Mouse (Mus musculus) midbrain, embryonic 15.5 days (tissue): Measurements from ENCODE around the gene Dthd1. TPM values are rescaled to one million over a fixed set of nuclear protein-coding genes. Genes with fewer than 3 reads are reported as not detected.

ENCODE experiments used
- ATAC-seq: fragments of 200-750 bp; cut with Nextera tagmentation; replicated peaks from 2 replicates; pipeline ENCODE4 v1.8.0; 2017; ENCODE audit warnings: moderate TSS enrichment
- H3K27ac ChIP-seq: fragments of 300-500 bp; sonication (generic); 2 replicates; pipeline ENCODE4 v1.5.1; 2015; ENCODE audit warnings: mild to moderate bottlenecking, inconsistent platforms
- H3K27me3 ChIP-seq: fragments of 300-500 bp; sonication (generic); replicated peaks from 2 replicates; pipeline ENCODE4 v1.6.1; 2015; ENCODE audit warnings: inconsistent platforms
- H3K36me3 ChIP-seq: fragments of 300-500 bp; sonication (generic); replicated peaks from 2 replicates; pipeline ENCODE4 v1.6.1; 2015; ENCODE audit warnings: inconsistent platforms
- H3K4me1 ChIP-seq: fragments of 300-500 bp; sonication (generic); 2 replicates; pipeline ENCODE4 v1.6.1; 2015; ENCODE audit warnings: inconsistent platforms
- H3K4me2 ChIP-seq: fragments of 300-500 bp; sonication (generic); 2 replicates; pipeline ENCODE4 v1.6.1; 2015; ENCODE audit warnings: inconsistent platforms, mild to moderate bottlenecking, moderate library complexity
- H3K4me3 ChIP-seq: fragments of 300-500 bp; sonication (generic); 2 replicates; pipeline ENCODE4 v1.5.1; 2015; ENCODE audit warnings: mild to moderate bottlenecking, inconsistent platforms
- H3K9ac ChIP-seq: fragments of 300-500 bp; sonication (generic); 2 replicates; pipeline ENCODE4 v1.6.1; 2015; ENCODE audit warnings: mild to moderate bottlenecking, inconsistent platforms
- H3K9me3 ChIP-seq: fragments of 300-500 bp; sonication (generic); 2 replicates; pipeline ENCODE4 v1.6.1; 2016; ENCODE audit warnings: inconsistent platforms
- WGBS: fragments of 180-500 bp; shearing (Covaris S2); methylation state at CpG from one replicate; pipeline ENCODE4 v1.1.7; 2015; ENCODE audit warnings: mixed read lengths; 5-methylcytosine and 5-hydroxymethylcytosine counted together
- polyA plus RNA-seq: library from polyadenylated mRNA; unstranded; fragments of >200 nt; fragmentation: Nextera tagmentation; extraction: Ambion mirVana; gene quantifications from 2 replicates; pipeline ENCODE4 v1.2.1, GENCODE M21; 2015

Dthd1 gene
- polyA plus RNA-seq, 1 experiment from 2014 or later: not detected

GRCm38 (mm10) chr5:62815741-62816140 is 2.1 kb downstream of the Dthd1 start:
- Histone ChIP-seq H3K9ac (no peak overlapping the region), H3K4me1 (no peaks in the 10 kb centered on the region), H3K27me3 (no peaks in the 10 kb centered on the region), H3K36me3 (no peaks in the 10 kb centered on the region), H3K9me3 (no peaks in the 10 kb centered on the region), H3K4me3 (no peak overlapping the region), H3K27ac (no peak overlapping the region), H3K4me2 (no peak overlapping the region)
- 91% methylated on average over 1 of the region's 1 CpGs for WGBS
- no peak for ATAC-seq

- no peak overlapping the region for H3K27ac ChIP-seq
- no peak for ATAC-seq
- H3K4me3 ChIP-seq: no peak overlapping the region
- H3K36me3 ChIP-seq: no peaks in the 10 kb centered on the region
- H3K9ac ChIP-seq: no peak overlapping the region
- no peak overlapping the region for H3K4me2 ChIP-seq
- H3K9me3 ChIP-seq: no peaks in the 10 kb centered on the region
- 84% methylated on average over 2 of the region's 2 CpGs for WGBS
- no peaks in the 10 kb centered on the region for H3K4me1 ChIP-seq
- no peaks in the 10 kb centered on the region for H3K27me3 ChIP-seq
These were observed 5.9 kb downstream of the Dthd1 start for GRCm38 (mm10) chr5:62819567-62819966.

- no peak overlapping the region for H3K27ac ChIP-seq
- no peaks in the 10 kb centered on the region for H3K27me3 ChIP-seq
- no peaks in the 10 kb centered on the region for H3K36me3 ChIP-seq
- no peak for ATAC-seq
- H3K9ac ChIP-seq: no peak overlapping the region
- H3K4me2 ChIP-seq: no peak overlapping the region
- WGBS: 67% methylated on average over 8 of the region's 8 CpGs
- H3K4me1 ChIP-seq: no peaks in the 10 kb centered on the region
- H3K4me3 ChIP-seq: no peak overlapping the region
- no peaks in the 10 kb centered on the region for H3K9me3 ChIP-seq
These were observed 7.0 kb downstream of the Dthd1 start for GRCm38 (mm10) chr5:62820363-62821271.

- no peak for ATAC-seq
- Histone ChIP-seq H3K27ac (no peak overlapping the region), H3K4me2 (no peak overlapping the region), H3K9me3 (no peaks in the 10 kb centered on the region), H3K4me1 (no peaks in the 10 kb centered on the region), H3K4me3 (no peak overlapping the region), H3K27me3 (no peaks in the 10 kb centered on the region), H3K36me3 (no peaks in the 10 kb centered on the region), H3K9ac (no peak overlapping the region)
- 90% methylated on average over 3 of the region's 3 CpGs for WGBS
These were observed 29.5 kb downstream of the Dthd1 start for GRCm38 (mm10) chr5:62842955-62843730.

- no peak for ATAC-seq
- no peaks in the 10 kb centered on the region for H3K9me3 ChIP-seq
- WGBS: 88% methylated on average over 6 of the region's 6 CpGs
- H3K4me2 ChIP-seq: no peak overlapping the region
- no peaks in the 10 kb centered on the region for H3K27me3 ChIP-seq
- H3K36me3 ChIP-seq: no peaks in the 10 kb centered on the region
- H3K4me3 ChIP-seq: no peak overlapping the region
- no peak overlapping the region for H3K27ac ChIP-seq
- H3K4me1 ChIP-seq: no peaks in the 10 kb centered on the region
- no peak overlapping the region for H3K9ac ChIP-seq
These were observed 33.0 kb downstream of the Dthd1 start for GRCm38 (mm10) chr5:62846571-62847131.

- Histone ChIP-seq H3K4me2 (no peak overlapping the region), H3K4me1 (no peaks in the 10 kb centered on the region), H3K27ac (no peak overlapping the region), H3K9me3 (no peaks in the 10 kb centered on the region), H3K9ac (no peak overlapping the region), H3K27me3 (no peaks in the 10 kb centered on the region), H3K4me3 (no peak overlapping the region), H3K36me3 (no peaks in the 10 kb centered on the region)
- no peak for ATAC-seq
- 75% methylated on average over 2 of the region's 2 CpGs for WGBS
These were observed 37.7 kb downstream of the Dthd1 start for GRCm38 (mm10) chr5:62851337-62851736.

GRCm38 (mm10) chr5:62854361-62854844 is 40.8 kb downstream of the Dthd1 start:
- Histone ChIP-seq H3K4me1 (no peaks in the 10 kb centered on the region), H3K4me3 (no peak overlapping the region), H3K27ac (no peak overlapping the region), H3K36me3 (no peaks in the 10 kb centered on the region), H3K9me3 (no peaks in the 10 kb centered on the region), H3K27me3 (no peaks in the 10 kb centered on the region), H3K4me2 (no peak overlapping the region), H3K9ac (no peak overlapping the region)
- no peak for ATAC-seq
- WGBS: 95% methylated on average over 4 of the region's 4 CpGs

- no peaks in the 10 kb centered on the region for H3K9me3 ChIP-seq
- no peak for ATAC-seq
- no peaks in the 10 kb centered on the region for H3K27me3 ChIP-seq
- no peaks in the 10 kb centered on the region for H3K36me3 ChIP-seq
- H3K4me3 ChIP-seq: no peak overlapping the region
- WGBS: 66% methylated on average over 1 of the region's 1 CpGs
- H3K4me1 ChIP-seq: no peaks in the 10 kb centered on the region
- H3K9ac ChIP-seq: no peak overlapping the region
- H3K4me2 ChIP-seq: no peak overlapping the region
- H3K27ac ChIP-seq: no peak overlapping the region
These were observed 43.9 kb downstream of the Dthd1 start for GRCm38 (mm10) chr5:62857502-62857901.

GRCm38 (mm10) chr5:62858282-62858681 is 44.7 kb downstream of the Dthd1 start:
- WGBS: 90% methylated on average over 2 of the region's 2 CpGs
- Histone ChIP-seq H3K27ac (no peak overlapping the region), H3K9ac (no peak overlapping the region), H3K9me3 (no peaks in the 10 kb centered on the region), H3K4me3 (no peak overlapping the region), H3K4me1 (no peaks in the 10 kb centered on the region), H3K4me2 (no peak overlapping the region), H3K27me3 (no peaks in the 10 kb centered on the region), H3K36me3 (no peaks in the 10 kb centered on the region)
- ATAC-seq: no peak

- H3K27ac ChIP-seq: no peak overlapping the region
- no peaks in the 10 kb centered on the region for H3K27me3 ChIP-seq
- H3K4me3 ChIP-seq: no peak overlapping the region
- H3K9me3 ChIP-seq: no peaks in the 10 kb centered on the region
- no peak overlapping the region for H3K9ac ChIP-seq
- WGBS: 92% methylated on average over 3 of the region's 3 CpGs
- H3K4me2 ChIP-seq: no peak overlapping the region
- ATAC-seq: no peak
- no peaks in the 10 kb centered on the region for H3K4me1 ChIP-seq
- H3K36me3 ChIP-seq: no peaks in the 10 kb centered on the region
These were observed 50.7 kb downstream of the Dthd1 start for GRCm38 (mm10) chr5:62864348-62864747.

- Histone ChIP-seq H3K36me3 (no peaks in the 10 kb centered on the region), H3K27me3 (no peaks in the 10 kb centered on the region), H3K27ac (no peak overlapping the region), H3K4me2 (no peak overlapping the region), H3K4me3 (no peak overlapping the region), H3K9ac (no peak overlapping the region), H3K4me1 (no peaks in the 10 kb centered on the region), H3K9me3 (no peaks in the 10 kb centered on the region)
- ATAC-seq: no peak
These were observed 53.4 kb downstream of the Dthd1 start for GRCm38 (mm10) chr5:62867003-62867402.

- Histone ChIP-seq H3K36me3 (no peaks in the 10 kb centered on the region), H3K27me3 (no peaks in the 10 kb centered on the region), H3K4me3 (no peak overlapping the region), H3K4me1 (no peaks in the 10 kb centered on the region), H3K9me3 (no peaks in the 10 kb centered on the region), H3K9ac (no peak overlapping the region), H3K27ac (no peak overlapping the region), H3K4me2 (no peak overlapping the region)
- ATAC-seq: no peak
- WGBS: 68% methylated on average over 1 of the region's 1 CpGs
These were observed 65.9 kb downstream of the Dthd1 start for GRCm38 (mm10) chr5:62879530-62879929.
